Mouse (Mus musculus) limb, embryonic 14.5 days (tissue): ENCODE data around the gene Cacnb4. TPM values are rescaled to one million over a fixed set of nuclear protein-coding genes. Genes with fewer than 3 reads are reported as not detected.

ENCODE experiments used
- ATAC-seq: fragments of 200-750 bp; cut with Nextera tagmentation; 2 replicates; pipeline ENCODE4 v1.8.0; 2017; ENCODE audit warnings: low read depth, moderate number of reproducible peaks, moderate TSS enrichment; ENCODE audit not compliant: low FRiP score
- DNase-seq: peaks from one replicate; pipeline ENCODE4 v3.0.0-alpha.2; 2015; ENCODE audit warnings: low spot score
- H3K27ac ChIP-seq: fragments of 300-500 bp; sonication (generic); replicated peaks from 2 replicates; pipeline ENCODE4 v1.5.1; 2014; ENCODE audit warnings: low read depth, mild to moderate bottlenecking, low read length, moderate library complexity, mixed read lengths
- H3K27me3 ChIP-seq: fragments of 300-500 bp; sonication (generic); 2 replicates; pipeline ENCODE4 v1.6.1; 2014; ENCODE audit warnings: low read length, mixed read lengths; ENCODE audit not compliant: control insufficient read depth, insufficient read depth
- H3K36me3 ChIP-seq: fragments of 300-500 bp; sonication (generic); 2 replicates; pipeline ENCODE4 v1.6.1; 2014; ENCODE audit warnings: mild to moderate bottlenecking, low read length, moderate library complexity, mixed read lengths; ENCODE audit not compliant: control insufficient read depth, insufficient read depth
- H3K4me1 ChIP-seq: fragments of 300-500 bp; sonication (generic); 2 replicates; pipeline ENCODE4 v1.6.1; 2014; ENCODE audit warnings: antibody characterized with exemption, low read length, mixed read lengths; ENCODE audit not compliant: control insufficient read depth, insufficient read depth
- H3K4me2 ChIP-seq: fragments of 300-500 bp; sonication (generic); replicated peaks from 2 replicates; pipeline ENCODE4 v1.6.1; 2014; ENCODE audit warnings: low read depth, mild to moderate bottlenecking, low read length, moderate library complexity; ENCODE audit not compliant: severe bottlenecking
- H3K4me3 ChIP-seq: fragments of 300-500 bp; sonication (generic); replicated peaks from 2 replicates; pipeline ENCODE4 v1.5.1; 2014; ENCODE audit warnings: low read length
- H3K9ac ChIP-seq: fragments of 300-500 bp; sonication (generic); 2 replicates; pipeline ENCODE4 v1.6.1; 2014; ENCODE audit warnings: mild to moderate bottlenecking, low read depth, low read length, moderate library complexity; ENCODE audit not compliant: severe bottlenecking
- H3K9me3 ChIP-seq: fragments of 300-500 bp; sonication (generic); 2 replicates; pipeline ENCODE4 v1.6.1; 2016; ENCODE audit warnings: low read length; ENCODE audit not compliant: control insufficient read depth
- POLR2A ChIP-seq: fragments of 200-500 bp; IDR thresholded peaks from 2 replicates; pipeline ENCODE4 v1.8.0; 2012; ENCODE audit warnings: inconsistent platforms, mild to moderate bottlenecking, moderate library complexity, borderline replicate concordance; ENCODE audit not compliant: insufficient read depth, insufficient read length; ENCODE audit errors: extremely low read depth
- WGBS: fragments of 180-500 bp; shearing (Covaris S2); extraction: QIAGEN DNeasy Blood & Tissue Kit; methylation state at CpG from one replicate; pipeline ENCODE4 v1.1.7; 2014; 5-methylcytosine and 5-hydroxymethylcytosine counted together
- polyA plus RNA-seq, 2 experiments: library from polyadenylated mRNA; depleted of rRNA in 1 of 2; stranded (reverse) in 1 of 2; unstranded in 1 of 2; fragments of >200 nt; fragmentation: Nextera tagmentation in 1 of 2; extraction: Ambion mirVana in 1 of 2; gene quantifications; 2 replicates each; pipeline versions ENCODE4 v1.2.1 to v1.2.3; 2012 to 2014

Cacnb4 gene
- polyA plus RNA-seq, 2 experiments, result 0.81 to 0.91 TPM

GRCm38 (mm10) chr2:52651547-52651946, 25.1 kb downstream of the Cacnb4 start:
- no peak overlapping the region for H3K27ac ChIP-seq
- no peak overlapping the region for H3K4me3 ChIP-seq
- no peaks in the 10 kb centered on the region for H3K36me3 ChIP-seq
- DNase-seq, result no peak
- no peak overlapping the region for H3K4me2 ChIP-seq
- no peak overlapping the region for H3K9ac ChIP-seq
- ATAC-seq, result no peak
- 76% methylated on average over 6 of the region's 6 CpGs for WGBS
- no peaks in the 10 kb centered on the region for H3K9me3 ChIP-seq
- no peak for TF ChIP-seq POLR2A
- H3K4me1 ChIP-seq, result no peaks in the 10 kb centered on the region
- no peaks in the 10 kb centered on the region for H3K27me3 ChIP-seq

GRCm38 (mm10) chr2:52647255-52647998, 29.2 kb downstream of the Cacnb4 start:
- 43% methylated on average over 8 of the region's 8 CpGs for WGBS
- no peak for TF ChIP-seq POLR2A
- H3K27ac ChIP-seq, result no peak overlapping the region
- no peak for DNase-seq
- H3K36me3 ChIP-seq, result no peaks in the 10 kb centered on the region
- no peaks in the 10 kb centered on the region for H3K9me3 ChIP-seq
- H3K27me3 ChIP-seq, result no peaks in the 10 kb centered on the region
- H3K9ac ChIP-seq, result no peak overlapping the region
- ATAC-seq, result no peak
- H3K4me1 ChIP-seq, result no peaks in the 10 kb centered on the region
- no peak overlapping the region for H3K4me3 ChIP-seq
- H3K4me2 ChIP-seq, result no peak overlapping the region

GRCm38 (mm10) chr2:52643657-52644056, 33.0 kb downstream of the Cacnb4 start:
- H3K4me1 ChIP-seq, result no peaks in the 10 kb centered on the region
- no peak overlapping the region for H3K4me3 ChIP-seq
- ATAC-seq (no peak), DNase-seq (no peak)
- 58% methylated on average over 6 of the region's 6 CpGs for WGBS
- H3K36me3 ChIP-seq, result no peaks in the 10 kb centered on the region
- no peak overlapping the region for H3K9ac ChIP-seq
- H3K27ac ChIP-seq, result no peak overlapping the region
- H3K4me2 ChIP-seq, result no peak overlapping the region
- H3K9me3 ChIP-seq, result no peaks in the 10 kb centered on the region
- H3K27me3 ChIP-seq, result no peaks in the 10 kb centered on the region
- TF ChIP-seq POLR2A, result no peak

- 49% methylated on average over 4 of the region's 4 CpGs for WGBS
- no peak overlapping the region for H3K27ac ChIP-seq
- ATAC-seq (no peak), DNase-seq (peak; percentile 35)
- H3K36me3 ChIP-seq, result no peaks in the 10 kb centered on the region
- 0 out of 2 replicates have a peak, but pooled peaks cover 2% of the 10 kb centered on the region for H3K4me1 ChIP-seq
- TF ChIP-seq POLR2A, result no peak
- H3K9ac ChIP-seq, result no peak overlapping the region
- H3K9me3 ChIP-seq, result no peaks in the 10 kb centered on the region
- no peaks in the 10 kb centered on the region for H3K27me3 ChIP-seq
- no peak overlapping the region for H3K4me2 ChIP-seq
- no peak overlapping the region for H3K4me3 ChIP-seq
Observed at GRCm38 (mm10) chr2:52639530-52639875, 37.1 kb downstream of the Cacnb4 start.

GRCm38 (mm10) chr2:52638857-52639529, 37.6 kb downstream of the Cacnb4 start:
- no peak for TF ChIP-seq POLR2A
- 66% methylated on average over 6 of the region's 6 CpGs for WGBS
- Histone ChIP-seq H3K4me2 (no peak overlapping the region), H3K4me1 (0 out of 2 replicates have a peak, but pooled peaks cover 2% of the 10 kb centered on the region), H3K9me3 (no peaks in the 10 kb centered on the region), H3K4me3 (no peak overlapping the region), H3K27me3 (no peaks in the 10 kb centered on the region), H3K9ac (no peak overlapping the region), H3K27ac (no peak overlapping the region), H3K36me3 (no peaks in the 10 kb centered on the region)
- DNase-seq (no peak), ATAC-seq (no peak)
